Mouse (Mus musculus): ENCODE measurements around the gene Gpr45.

GRCm38 (mm10) chr1:43074791-43075190 lies 122.1 kb downstream of the Gpr45 start:
- TF ChIP-seq CTCF (IDR thresholded peaks at IDR 0.05; ENCODE audit: extremely low read depth, insufficient read length, insufficient replicate concordance, low read depth, low read length) (no peak), POLR2A (IDR thresholded peaks at IDR 0.05; ENCODE audit: low read depth, low read length) (no peak)
